Mouse (Mus musculus) erythroblast, embryonic 14.5 days (primary cell): ENCODE measurements around the gene Ank3. TPM values are rescaled to one million over a fixed set of nuclear protein-coding genes. Genes with fewer than 3 reads are reported as not detected.
A peak's percentile ranks its signal among the peaks of the same experiment; 100 is the strongest.

ENCODE experiments used
- H3K27me3 ChIP-seq: 2 replicates; pipeline ENCODE4 v1.6.1; 2012; ENCODE audit warnings: inconsistent platforms; ENCODE audit not compliant: control insufficient read depth
- H3K36me3 ChIP-seq: 2 replicates; pipeline ENCODE4 v1.6.1; 2012; ENCODE audit warnings: mild to moderate bottlenecking, inconsistent platforms; ENCODE audit not compliant: control insufficient read depth
- H3K4me1 ChIP-seq: 2 replicates; pipeline ENCODE4 v1.6.1; 2012; ENCODE audit warnings: inconsistent platforms; ENCODE audit not compliant: control insufficient read depth
- H3K4me3 ChIP-seq: replicated peaks from 2 replicates; pipeline ENCODE3; 2012; ENCODE audit warnings: moderate library complexity, mild to moderate bottlenecking, inconsistent platforms
- H3K9me3 ChIP-seq: 2 replicates; pipeline ENCODE4 v1.6.1; 2012; ENCODE audit warnings: low read length, inconsistent platforms, mixed read lengths; ENCODE audit not compliant: control insufficient read depth
- GATA1 ChIP-seq: IDR thresholded peaks from 2 replicates; pipeline ENCODE4 v1.6.1; 2012; ENCODE audit warnings: low read length, inconsistent platforms, mixed read lengths
- TAL1 ChIP-seq: IDR thresholded peaks from 3 replicates; pipeline ENCODE4 v1.6.1; 2012; ENCODE audit warnings: low read length, inconsistent platforms, mixed read lengths
- polyA plus RNA-seq: library from polyadenylated mRNA; stranded (reverse); fragments of >175 nt; gene quantifications from 2 replicates; pipeline ENCODE4 v1.2.3, GENCODE M21; 2012

Ank3 gene
- polyA plus RNA-seq, 1 experiment: 0.03 TPM

DNA sequence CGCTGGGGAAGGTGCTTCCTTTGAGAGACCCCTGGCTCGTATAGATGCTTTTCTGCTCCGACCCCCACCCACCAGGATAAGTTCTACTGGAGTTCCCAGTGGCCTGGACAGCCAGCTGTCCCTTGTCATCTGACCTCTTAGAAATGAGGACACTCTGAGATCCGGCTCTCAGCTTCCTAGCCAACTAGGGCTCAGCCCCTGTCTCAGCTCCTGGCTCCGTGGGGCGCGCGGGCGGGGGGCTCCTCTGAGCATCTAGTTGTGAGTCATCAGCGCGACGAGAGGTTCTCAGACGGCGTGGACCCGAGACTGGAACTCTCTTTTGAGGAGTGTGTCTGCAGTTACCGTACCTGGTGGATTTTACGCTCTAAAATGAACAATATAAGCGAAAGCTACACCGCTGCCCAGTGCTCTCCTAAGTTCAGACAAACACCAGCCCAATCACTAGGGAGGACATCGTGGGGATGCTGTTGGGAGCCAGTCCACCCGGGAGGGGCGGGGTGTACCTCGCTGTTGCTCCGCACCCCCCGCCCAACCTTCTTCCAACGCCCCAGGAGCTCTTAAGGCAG, 293 bp upstream of the Ank3 start:
- Histone ChIP-seq H3K36me3 (no peaks in the 10 kb centered on the region), H3K4me3 (peak overlapping the region; percentile 41), H3K4me1 (no peaks in the 10 kb centered on the region), H3K9me3 (no peaks in the 10 kb centered on the region; the same call in 1 of the 2 replicates), H3K27me3 (peaks cover 46% of the 10 kb centered on the region)
- TF ChIP-seq GATA1 (no peak), TAL1 (no peak)

DNA sequence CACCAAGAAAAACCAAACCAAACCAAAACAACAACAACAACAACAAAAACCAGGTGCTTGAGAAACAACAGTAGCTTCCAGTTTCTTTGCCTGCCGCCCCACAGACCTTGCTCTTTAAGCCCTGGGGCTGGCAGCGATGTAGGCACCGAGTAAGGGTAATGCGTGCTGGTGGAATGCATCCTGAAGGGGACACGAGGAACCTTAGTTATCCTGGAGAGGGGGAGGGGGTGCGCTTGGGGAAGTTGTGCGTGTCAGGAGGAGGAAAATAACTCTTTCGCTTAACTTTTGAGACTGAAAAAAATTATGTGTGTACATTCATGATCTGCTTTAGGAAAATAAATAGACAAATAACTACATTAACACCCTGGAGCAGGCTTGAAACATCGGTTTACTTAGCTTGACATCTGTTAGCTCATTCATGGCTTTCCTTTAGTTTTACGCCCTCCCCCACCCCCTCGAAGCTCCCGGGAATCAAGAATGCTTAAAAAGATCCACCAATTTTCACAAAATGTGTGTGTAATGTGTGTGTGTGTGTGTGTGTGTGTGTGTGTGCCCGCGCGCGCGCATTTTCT, 1.3 kb downstream of the Ank3 start:
- peaks cover 46% of the 10 kb centered on the region for H3K27me3 ChIP-seq

DNA sequence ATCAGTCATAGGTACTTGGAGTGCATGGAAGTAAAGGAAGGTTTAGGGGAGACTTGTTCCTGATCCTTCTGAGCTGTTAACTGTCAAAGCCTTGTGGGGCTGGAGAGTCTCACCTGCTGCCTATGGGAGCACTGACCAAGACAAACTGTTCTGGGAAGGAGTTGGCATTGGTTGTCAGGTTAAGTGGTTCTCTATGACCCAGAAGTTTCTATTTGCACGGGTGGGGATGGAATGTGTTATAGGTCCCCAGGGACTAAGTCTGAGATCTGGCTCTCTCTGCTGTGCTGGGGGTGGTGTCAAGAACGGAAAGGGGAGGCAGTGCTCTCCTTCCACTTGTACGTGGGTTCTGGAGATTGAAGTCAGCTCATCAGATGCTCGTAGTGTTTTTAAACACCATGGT, 6.9 kb downstream of the Ank3 start:
- peaks cover 8% of the 10 kb centered on the region for H3K27me3 ChIP-seq
- no peak overlapping the region for H3K4me3 ChIP-seq
- H3K36me3 ChIP-seq: no peaks in the 10 kb centered on the region
- TF ChIP-seq GATA1 (no peak), TAL1 (no peak)
- no peaks in the 10 kb centered on the region for H3K9me3 ChIP-seq
- no peaks in the 10 kb centered on the region for H3K4me1 ChIP-seq

More for the DNA sequence above, 1.3 kb downstream of the Ank3 start:
- Histone ChIP-seq H3K4me3 (no peak overlapping the region), H3K4me1 (no peaks in the 10 kb centered on the region), H3K36me3 (no peaks in the 10 kb centered on the region), H3K9me3 (no peaks in the 10 kb centered on the region; the same call in 1 of the 2 replicates)
- TF ChIP-seq GATA1 (no peak), TAL1 (no peak)

DNA sequence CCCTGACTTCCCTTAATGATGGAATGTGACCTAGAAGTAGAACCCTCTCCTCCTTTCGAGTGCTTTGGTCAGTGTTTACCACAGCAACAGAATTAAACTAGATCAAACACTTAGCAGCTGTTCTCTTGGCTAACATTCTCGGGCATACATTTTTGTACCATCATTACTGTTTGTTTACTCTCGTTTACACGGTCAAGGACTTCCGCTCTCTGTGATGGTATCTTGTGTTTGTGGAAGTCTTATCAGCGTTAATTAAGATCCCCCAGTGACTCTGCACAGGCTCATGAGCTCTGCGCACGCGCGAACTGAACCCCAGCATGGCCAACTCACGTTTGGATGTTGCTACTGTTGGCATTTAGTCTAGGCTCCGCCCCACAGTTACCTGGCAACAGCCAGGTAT, 16.3 kb downstream of the Ank3 start:
- no peaks in the 10 kb centered on the region for H3K27me3 ChIP-seq
- no peaks in the 10 kb centered on the region for H3K9me3 ChIP-seq
- H3K36me3 ChIP-seq: no peaks in the 10 kb centered on the region
- no peaks in the 10 kb centered on the region for H3K4me1 ChIP-seq
- no peak overlapping the region for H3K4me3 ChIP-seq
- TF ChIP-seq TAL1 (no peak), GATA1 (no peak)

DNA sequence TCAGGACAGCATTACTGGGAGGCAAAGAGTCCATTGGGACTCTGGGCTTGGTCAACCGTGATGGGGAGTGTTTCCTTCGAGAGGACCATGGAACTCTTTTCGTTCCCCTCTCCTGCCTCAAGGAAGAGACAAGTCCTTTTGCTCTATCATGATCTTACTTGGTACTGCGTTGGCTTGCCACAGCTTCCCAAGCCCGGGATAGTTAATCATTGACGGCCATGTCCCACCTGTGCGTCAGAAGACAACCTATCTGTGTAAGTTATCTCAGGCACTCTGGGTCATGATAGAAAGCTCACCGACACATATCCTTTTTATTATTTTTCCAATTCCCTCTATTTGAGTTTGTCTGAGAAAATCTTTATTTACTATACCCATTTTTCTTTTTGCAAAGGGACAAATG, 20.1 kb downstream of the Ank3 start:
- H3K27me3 ChIP-seq: no peaks in the 10 kb centered on the region
- peaks cover 4% of the 10 kb centered on the region for H3K9me3 ChIP-seq
- no peaks in the 10 kb centered on the region for H3K36me3 ChIP-seq
- no peak overlapping the region for H3K4me3 ChIP-seq
- no peaks in the 10 kb centered on the region for H3K4me1 ChIP-seq
- TF ChIP-seq GATA1: no peak
- no peak for TF ChIP-seq TAL1

DNA sequence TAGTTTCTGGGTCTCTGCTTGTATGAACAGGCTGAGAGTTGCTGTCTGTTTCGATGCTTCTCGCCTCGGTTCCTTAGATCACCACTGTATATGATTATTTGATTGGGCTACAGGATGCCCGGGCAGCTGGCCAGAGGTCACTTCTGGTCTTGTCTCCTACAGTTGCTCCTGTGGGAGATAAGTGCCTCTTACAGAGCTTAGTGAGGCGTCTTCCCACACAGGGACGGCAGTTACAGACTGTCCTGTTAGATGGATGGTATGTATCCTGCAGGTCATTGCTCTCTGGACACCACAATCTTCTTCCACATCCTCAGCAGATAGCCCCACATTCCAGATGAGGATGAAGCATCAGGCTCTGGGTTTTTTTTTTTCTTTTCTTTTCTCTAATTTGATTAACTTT, 21.7 kb downstream of the Ank3 start:
- Histone ChIP-seq H3K27me3 (no peaks in the 10 kb centered on the region), H3K36me3 (no peaks in the 10 kb centered on the region), H3K4me3 (no peak overlapping the region), H3K4me1 (no peaks in the 10 kb centered on the region), H3K9me3 (peaks cover 9% of the 10 kb centered on the region)
- TF ChIP-seq GATA1 (no peak), TAL1 (no peak)

DNA sequence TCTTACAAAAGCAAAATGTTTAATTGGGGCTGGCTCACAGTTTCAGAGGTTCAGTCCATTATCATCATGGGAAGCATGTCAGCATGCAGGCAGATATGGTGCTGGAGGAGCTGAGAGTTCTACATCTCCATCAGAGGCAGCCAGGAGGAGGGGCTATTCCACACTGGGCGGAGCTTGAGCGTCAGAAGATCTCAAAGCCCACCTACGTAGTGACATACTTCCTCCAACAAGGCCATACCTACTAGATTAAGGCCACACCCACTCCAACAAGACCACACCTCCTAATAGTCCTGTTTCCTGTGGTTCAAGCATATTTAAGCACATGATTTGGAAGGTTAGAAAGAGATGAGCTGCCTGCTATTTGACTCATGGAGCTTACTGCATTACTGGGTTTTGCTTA, 25.5 kb downstream of the Ank3 start:
- Histone ChIP-seq H3K27me3 (no peaks in the 10 kb centered on the region), H3K9me3 (peaks cover 9% of the 10 kb centered on the region), H3K4me1 (no peaks in the 10 kb centered on the region), H3K36me3 (no peaks in the 10 kb centered on the region), H3K4me3 (no peak overlapping the region)
- TF ChIP-seq TAL1: no peak
- no peak for TF ChIP-seq GATA1

DNA sequence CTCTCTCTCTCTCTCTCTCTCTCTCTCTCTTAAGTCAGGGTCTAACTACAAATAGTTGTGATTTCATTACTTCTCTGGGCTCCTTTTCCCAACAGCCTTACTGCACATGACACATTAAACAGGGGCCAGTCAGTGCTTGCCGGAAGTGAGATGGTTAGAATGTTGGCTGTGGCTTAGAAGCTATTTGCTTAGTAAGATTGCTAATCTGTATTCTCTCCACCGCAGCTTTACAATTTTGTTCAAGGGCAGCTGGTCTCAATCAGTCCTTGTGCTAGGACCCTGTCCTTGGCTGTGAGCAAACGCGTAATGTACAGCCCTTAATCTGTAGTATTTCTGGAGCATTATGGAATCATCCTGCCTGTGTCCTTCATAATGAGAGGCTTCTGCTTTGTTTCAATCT, 31.6 kb downstream of the Ank3 start:
- TF ChIP-seq GATA1: no peak
- TF ChIP-seq TAL1: no peak
- Histone ChIP-seq H3K4me1 (no peaks in the 10 kb centered on the region), H3K9me3 (peaks cover 22% of the 10 kb centered on the region; the same call in 1 of the 2 replicates), H3K4me3 (no peak overlapping the region), H3K36me3 (no peaks in the 10 kb centered on the region), H3K27me3 (no peaks in the 10 kb centered on the region)

DNA sequence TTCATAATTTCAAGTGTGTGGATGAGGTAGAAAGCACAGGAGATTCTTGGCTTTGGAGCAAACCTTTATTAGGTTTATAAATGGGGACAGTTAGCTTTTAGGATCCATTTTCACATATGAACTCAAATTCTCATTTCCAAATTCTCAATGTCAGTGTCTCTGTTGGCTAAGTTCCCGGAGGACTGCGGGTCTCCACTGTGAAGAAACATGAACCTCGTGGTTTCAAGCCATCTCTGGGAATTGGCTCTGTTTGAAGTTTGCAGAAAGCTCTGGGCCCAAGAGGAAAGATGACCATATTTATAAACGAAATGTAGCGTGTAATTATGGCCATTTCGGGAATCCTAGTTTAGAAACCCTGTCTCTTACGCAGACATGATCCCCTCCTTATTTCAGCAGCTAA, 32.5 kb downstream of the Ank3 start:
- Histone ChIP-seq H3K4me1 (no peaks in the 10 kb centered on the region), H3K4me3 (no peak overlapping the region), H3K36me3 (no peaks in the 10 kb centered on the region), H3K9me3 (peaks cover 28% of the 10 kb centered on the region; the same call in 1 of the 2 replicates), H3K27me3 (no peaks in the 10 kb centered on the region)
- TF ChIP-seq GATA1 (no peak), TAL1 (no peak)
